Mouse (Mus musculus) kidney, adult 2 months (tissue): ENCODE measurements around the gene RPS10-NUDT3. TPM values are rescaled to one million over a fixed set of nuclear protein-coding genes. Genes with fewer than 3 reads are reported as not detected.
"Not testable (repeated sequence)": the region's sequence is repeated elsewhere in the genome, so short reads cannot be mapped to it uniquely, and the experiment has no call there.

ENCODE experiments used
- DNase-seq: peaks from one replicate; pipeline ENCODE4 v3.0.0; 2021
- H3K27ac ChIP-seq: fragments of 200-500 bp; 2 replicates; pipeline ENCODE4 v1.5.1; 2012; ENCODE audit warnings: low read depth, low read length, control low read depth, inconsistent platforms; ENCODE audit not compliant: insufficient read depth
- H3K27me3 ChIP-seq: fragments of 200-500 bp; replicated peaks from 2 replicates; pipeline ENCODE4 v1.6.1; 2012; ENCODE audit warnings: mild to moderate bottlenecking, moderate library complexity, low read length, inconsistent platforms; ENCODE audit not compliant: control insufficient read depth, insufficient read depth
- H3K36me3 ChIP-seq: fragments of 200-500 bp; 2 replicates; pipeline ENCODE4 v1.6.1; 2012; ENCODE audit warnings: mild to moderate bottlenecking, moderate library complexity, low read length, inconsistent platforms; ENCODE audit not compliant: control insufficient read depth, insufficient read depth
- H3K4me1 ChIP-seq: fragments of 200-500 bp; 2 replicates; pipeline ENCODE4 v1.6.1; 2011; ENCODE audit warnings: low read length; ENCODE audit not compliant: control insufficient read depth, insufficient read depth
- H3K4me3 ChIP-seq: fragments of 200-500 bp; 2 replicates; pipeline ENCODE4 v1.5.1; 2011; ENCODE audit warnings: mild to moderate bottlenecking, low read depth, low read length, control low read depth; ENCODE audit not compliant: insufficient read depth
- CTCF ChIP-seq: fragments of 200-500 bp; conservative IDR thresholded peaks from 2 replicates; pipeline ENCODE4 v1.5.1; 2011; ENCODE audit warnings: low read depth, mild to moderate bottlenecking, control low read depth, low read length, moderate library complexity, mixed read lengths; ENCODE audit not compliant: insufficient read depth, insufficient read length
- POLR2A ChIP-seq: fragments of 200-500 bp; IDR thresholded peaks from one replicate; pipeline ENCODE4 v1.6.1; 2011; ENCODE audit warnings: low read depth, low read length, control low read depth
- WGBS: fragments of 180-500 bp; shearing (Covaris S2); methylation state at CpG from one replicate; pipeline ENCODE4 v1.1.7; 2018; 5-methylcytosine and 5-hydroxymethylcytosine counted together
- polyA plus RNA-seq: library from polyadenylated mRNA; depleted of rRNA; stranded (reverse); fragments of >200 nt; gene quantifications from 2 replicates; pipeline ENCODE4 v1.2.3, GENCODE M21; 2012

The RPS10-NUDT3 gene
- polyA plus RNA-seq, 1 experiment = not detected

DNA sequence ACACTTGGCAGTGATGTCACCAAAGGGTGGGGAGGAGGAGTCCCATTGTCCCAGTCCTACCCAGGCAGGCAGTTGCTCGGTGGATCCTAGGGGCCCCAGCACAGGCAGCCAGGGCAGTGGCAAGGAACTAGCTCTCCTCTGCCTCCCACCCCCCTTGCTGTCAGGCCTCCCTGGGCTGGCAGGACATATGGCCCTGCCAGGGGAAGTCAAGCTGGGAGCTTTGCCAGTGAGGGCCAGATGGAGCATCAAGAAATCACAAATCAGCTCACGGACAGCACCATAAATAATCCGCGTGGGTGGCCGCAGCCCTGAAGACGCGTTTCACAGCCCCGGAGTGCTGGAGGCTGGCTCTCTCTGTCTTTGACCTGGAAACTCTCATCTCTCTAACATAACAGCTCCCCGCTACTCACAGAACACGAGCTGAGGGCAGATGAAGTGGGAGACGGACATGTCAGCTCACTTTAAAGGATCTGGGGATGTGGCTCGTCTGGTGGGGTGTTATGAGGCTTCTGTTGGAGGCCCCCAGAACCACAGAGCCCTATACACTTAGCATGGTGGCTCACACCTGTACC lies 7.6 kb upstream of the RPS10-NUDT3 start:
- no peak for TF ChIP-seq CTCF
- TF ChIP-seq POLR2A = no peak
- H3K4me1 ChIP-seq = no peaks in the 10 kb centered on the region
- H3K4me3 ChIP-seq = no peak overlapping the region
- WGBS = 9% methylated on average over 12 of the region's 12 CpGs
- no peak for DNase-seq
- H3K27me3 ChIP-seq = no peaks in the 10 kb centered on the region
- no peak overlapping the region for H3K27ac ChIP-seq
- no peaks in the 10 kb centered on the region for H3K36me3 ChIP-seq

DNA sequence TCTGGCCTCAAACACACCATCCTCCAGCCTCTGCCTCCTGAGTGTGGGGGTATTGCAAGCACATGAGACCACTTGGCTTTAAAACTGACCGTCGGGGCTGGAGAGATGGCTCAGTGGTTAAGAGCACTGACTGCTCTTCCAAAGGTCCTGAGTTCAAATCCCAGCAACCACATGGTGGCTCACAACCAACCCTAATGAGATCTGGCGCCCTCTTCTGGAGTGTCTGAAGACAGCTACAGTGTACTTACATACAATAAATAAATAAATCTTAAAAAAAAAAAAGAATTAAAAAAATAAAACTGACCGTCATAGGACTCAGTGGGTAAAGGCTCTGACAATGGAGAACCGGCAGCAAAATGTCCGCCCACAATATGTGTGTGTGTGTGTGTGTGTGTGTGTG lies 4.8 kb upstream of the RPS10-NUDT3 start:
- 91% methylated on average over 6 of the region's 6 CpGs for WGBS
- H3K27me3 ChIP-seq = not testable (repeated sequence)

DNA sequence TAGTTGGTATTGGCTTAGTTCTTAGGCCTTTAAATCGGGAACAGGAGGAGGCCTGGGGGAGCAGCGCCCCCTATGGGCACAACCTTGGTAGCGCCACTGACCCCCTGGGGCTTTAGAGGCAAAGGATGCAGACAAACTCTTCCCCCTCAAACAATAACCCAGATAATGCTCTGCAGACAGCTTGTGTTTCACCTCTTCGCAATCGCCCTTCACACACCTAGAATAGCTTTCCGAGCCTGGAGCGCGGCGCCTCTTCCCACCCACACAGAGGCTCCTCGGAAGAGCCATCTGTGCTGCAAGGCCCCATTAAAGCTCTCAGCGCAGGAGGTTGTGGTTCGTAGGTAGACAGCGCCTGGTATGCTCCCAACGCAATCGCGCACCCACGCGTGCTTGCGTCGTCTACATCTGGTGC lies 3.9 kb upstream of the RPS10-NUDT3 start:
- no peaks in the 10 kb centered on the region for H3K4me1 ChIP-seq
- no peak for DNase-seq
- peak; percentile 53 for TF ChIP-seq CTCF
- no peak for TF ChIP-seq POLR2A
- no peaks in the 10 kb centered on the region for H3K27me3 ChIP-seq
- H3K36me3 ChIP-seq = no peaks in the 10 kb centered on the region
- no peak overlapping the region for H3K27ac ChIP-seq
- WGBS = 90% methylated on average over 20 of the region's 20 CpGs
- H3K4me3 ChIP-seq = no peak overlapping the region

More for the DNA sequence above, 4.8 kb upstream of the RPS10-NUDT3 start:
- H3K36me3 ChIP-seq, H3K4me3 ChIP-seq, H3K27ac ChIP-seq, H3K4me1 ChIP-seq, DNase-seq: not testable (repeated sequence)

DNA sequence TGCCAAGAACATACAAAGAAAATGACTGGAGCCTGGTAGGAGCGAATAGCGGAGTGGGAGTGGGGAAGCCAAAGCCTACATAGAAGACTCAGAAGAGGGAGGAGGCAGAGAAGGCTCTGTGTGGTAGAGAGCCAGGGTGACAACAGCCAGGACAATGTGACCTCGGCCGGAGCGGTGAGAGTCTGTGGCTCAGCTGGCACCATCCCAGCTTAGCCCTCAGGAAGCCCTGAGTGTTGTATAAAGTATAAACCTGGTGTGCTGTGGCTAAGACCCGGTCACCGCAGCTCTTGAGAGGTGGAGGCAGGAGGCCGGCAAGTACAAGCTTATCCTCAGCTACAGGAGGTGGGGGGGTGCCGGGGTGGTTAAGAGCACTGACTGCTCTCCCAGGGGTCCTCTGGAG lies 2.3 kb upstream of the RPS10-NUDT3 start:
- Histone ChIP-seq H3K4me1 (0 out of 2 replicates have a peak, but pooled peaks cover 6% of the 10 kb centered on the region), H3K27me3 (no peaks in the 10 kb centered on the region), H3K36me3 (no peaks in the 10 kb centered on the region), H3K4me3 (no peak overlapping the region), H3K27ac (no peak overlapping the region)
- TF ChIP-seq CTCF (no peak), POLR2A (no peak)
- peak; percentile 28 for DNase-seq
- WGBS = 49% methylated on average over 9 of the region's 9 CpGs

DNA sequence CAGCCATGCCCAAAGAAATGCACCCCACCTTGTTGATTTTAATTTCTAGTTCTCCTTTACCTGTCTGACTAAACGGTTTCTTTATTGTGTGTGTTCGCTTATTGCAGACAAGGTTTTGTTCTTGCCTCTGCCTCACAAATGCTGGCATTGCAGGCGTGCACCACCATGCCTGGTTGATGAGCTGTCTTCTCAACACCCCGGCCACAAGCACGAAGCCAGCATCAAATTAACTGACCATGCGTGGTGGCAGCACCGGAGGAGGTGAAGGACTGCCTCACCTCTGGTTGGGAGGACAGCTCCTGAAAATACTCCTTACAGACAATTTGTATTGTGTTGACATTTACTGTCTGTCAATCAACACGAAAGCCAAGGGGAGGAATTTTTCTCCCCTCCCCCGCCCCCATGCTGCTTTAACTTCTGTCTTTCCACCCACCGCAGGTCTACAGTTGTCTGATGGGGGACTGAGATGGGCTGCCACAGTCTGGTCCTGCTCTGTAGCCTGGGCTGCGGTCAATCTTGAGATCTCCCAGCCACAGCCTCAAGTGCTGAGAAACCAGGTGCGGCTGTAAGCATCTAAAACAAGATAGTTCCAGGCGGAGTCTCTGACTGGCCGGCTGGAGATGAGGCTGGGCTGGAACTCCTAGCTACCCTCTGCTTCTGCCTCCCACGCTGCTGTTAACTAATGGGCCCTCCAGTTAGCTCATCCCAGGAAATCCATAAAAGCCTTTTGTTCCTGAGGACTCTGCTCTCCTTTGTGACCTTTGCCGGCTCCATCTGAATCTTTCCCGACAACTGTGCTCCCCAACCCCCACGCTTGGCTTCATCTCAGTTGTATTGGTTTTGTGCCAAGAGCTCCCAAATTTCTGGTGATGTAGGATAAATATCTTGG lies 1.4 kb upstream of the RPS10-NUDT3 start, which contains the start of gene Rps10:
Gene Rps10, minus strand, starts transcription at position 538 of the 889 bp plus-strand sequence.
- TF ChIP-seq POLR2A (no peak), CTCF (no peak)
- 49% methylated on average over 18 of the region's 18 CpGs for WGBS
- Histone ChIP-seq H3K27ac (no peak within 1 kb of the TSS), H3K4me3 (no peak within 1 kb of the TSS; the same call in 1 of the 2 replicates), H3K27me3 (no peaks in the 10 kb centered on the region), H3K36me3 (no peaks in the 10 kb centered on the region), H3K4me1 (0 out of 2 replicates have a peak, but pooled peaks cover 6% of the 10 kb centered on the region)
- DNase-seq = no peak

DNA sequence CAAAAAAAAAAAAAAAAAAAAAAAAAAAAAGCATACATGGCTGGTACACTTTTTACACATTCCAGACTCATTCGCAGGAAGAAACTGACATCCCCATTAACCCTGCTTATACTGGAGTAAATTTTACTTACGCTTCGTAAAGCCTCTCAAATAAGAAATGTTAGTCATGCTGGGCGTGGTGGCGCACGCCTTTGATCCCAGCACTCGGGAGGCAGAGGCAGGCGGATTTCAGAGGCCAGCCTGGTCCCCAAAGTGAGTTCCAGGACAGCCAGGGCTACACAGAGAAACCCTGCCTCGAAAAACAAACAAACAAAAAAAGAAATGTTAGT lies 517 bp upstream of the RPS10-NUDT3 start:
- not testable (repeated sequence) for H3K27ac ChIP-seq, H3K4me1 ChIP-seq, H3K27me3 ChIP-seq, H3K36me3 ChIP-seq, DNase-seq
- H3K4me3 ChIP-seq = peak overlapping the region; percentile 61
- 32% methylated on average over 9 of the region's 9 CpGs for WGBS

DNA sequence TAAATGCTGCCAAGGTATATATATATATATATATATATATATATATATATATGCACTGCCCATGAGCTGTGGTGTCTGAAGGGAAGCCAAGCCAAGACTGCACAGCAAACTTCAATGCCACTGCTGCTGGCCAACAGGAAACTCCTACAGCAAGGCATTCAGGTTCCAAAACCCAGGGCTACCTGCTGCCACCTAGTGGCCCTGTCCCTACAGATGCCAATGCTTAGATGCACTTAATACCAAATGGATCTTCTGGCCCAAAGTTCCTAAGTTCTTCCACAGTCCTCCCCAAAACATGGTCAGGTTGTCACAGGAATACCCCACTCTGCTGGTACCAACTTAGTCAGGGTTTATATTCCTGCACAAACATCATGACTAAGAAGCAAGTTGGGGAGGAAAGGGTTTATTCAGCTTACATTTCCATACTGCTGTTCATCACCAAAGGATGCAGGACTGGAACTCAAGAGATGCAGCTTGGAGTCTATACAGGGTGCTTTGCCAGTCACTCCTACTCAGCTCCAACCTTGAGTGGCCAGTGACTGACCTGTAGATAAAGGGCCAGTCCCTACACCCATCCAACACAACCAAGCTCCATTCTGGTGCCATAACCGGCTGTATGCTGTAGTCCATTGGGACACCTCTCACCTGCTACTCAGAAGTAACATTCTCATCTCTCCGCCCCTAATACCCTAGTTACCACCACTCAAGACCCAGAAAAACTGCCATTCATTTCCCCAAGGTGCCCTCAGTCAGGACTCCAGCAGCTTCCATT lies 5.6 kb downstream of the RPS10-NUDT3 start:
- Histone ChIP-seq H3K4me3 (no peak overlapping the region), H3K36me3 (no peaks in the 10 kb centered on the region), H3K27me3 (no peaks in the 10 kb centered on the region), H3K27ac (no peak overlapping the region), H3K4me1 (peaks cover 6% of the 10 kb centered on the region; the same call in 1 of the 2 replicates)
- peak; percentile 89 for DNase-seq
- WGBS = 77% methylated on average over 2 of the region's 2 CpGs
- TF ChIP-seq POLR2A (no peak), CTCF (peak; percentile 96)
